Comparison of ENCODE assay signal across 23 mouse cellular contexts in the genomic region with DNA sequence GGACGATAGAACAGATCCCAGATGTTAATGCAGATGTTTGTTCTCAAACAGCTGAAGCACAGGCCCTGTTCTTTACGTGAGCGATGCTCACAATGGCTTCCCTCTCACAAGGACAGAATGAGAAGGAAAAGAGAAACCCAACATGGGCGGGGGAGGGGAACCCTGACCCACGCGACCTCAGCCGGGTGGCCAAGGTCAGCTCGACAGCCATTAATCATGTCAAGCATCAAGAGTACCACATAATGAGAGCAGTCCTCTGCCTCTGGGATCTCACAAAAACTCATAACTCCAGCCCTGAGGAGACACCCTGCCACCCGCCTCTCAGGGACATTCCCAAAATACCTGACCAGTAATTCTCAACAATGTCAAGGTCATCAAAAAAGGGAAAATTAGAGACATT.
DNase-seq lines count a peak whose midpoint lies in the region; ATAC-seq lines count a peak whose summit lies in the region.
"Had no signal": no experiment of that assay in that cellular context is flagged by ENCODE, and none has a peak within 500 bp of the region (broad histone marks: within the 10 kb centered on the region; RNA-seq: fewer than 3 reads in every experiment).

No protein-coding gene starts in this region.

- 77% methylated on average over 9 of the region's 9 CpGs for WGBS in heart, embryonic 10.5 days
- 40% methylated on average over 9 of the region's 9 CpGs for WGBS in neural tube, embryonic 15.5 days

- no peak overlapping the region for H3K4me3 ChIP-seq in heart, embryonic 10.5 days
- H3K4me3 ChIP-seq in neural tube, embryonic 15.5 days (replicated peaks): no peak overlapping the region
- H3K4me3 ChIP-seq: heart, embryonic 15.5 days; hindbrain, embryonic 12.5 days; left cerebral cortex, adult 2 months; stomach, embryonic 15.5 days had no signal

- no peak overlapping the region for H3K9ac ChIP-seq in neural tube, embryonic 15.5 days (replicated peaks)
- H3K9ac ChIP-seq: heart, embryonic 15.5 days; hindbrain, embryonic 12.5 days; stomach, embryonic 15.5 days had no signal

- H3K9me3 ChIP-seq in heart, embryonic 10.5 days: no peaks in the 10 kb centered on the region
- no peaks in the 10 kb centered on the region for H3K9me3 ChIP-seq in neural tube, embryonic 15.5 days (replicated peaks)
- H3K9me3 ChIP-seq: heart, embryonic 15.5 days; hindbrain, embryonic 12.5 days; stomach, embryonic 15.5 days had no signal

- no peaks in the 10 kb centered on the region for H3K27me3 ChIP-seq in heart, embryonic 10.5 days (ENCODE audit: insufficient read depth, poor library complexity, severe bottlenecking)
- H3K27me3 ChIP-seq in neural tube, embryonic 15.5 days (replicated peaks): no peaks in the 10 kb centered on the region
- H3K27me3 ChIP-seq: heart, embryonic 15.5 days; hindbrain, embryonic 12.5 days; stomach, embryonic 15.5 days had no signal

- no peak overlapping the region for H3K27ac ChIP-seq in heart, embryonic 10.5 days
- H3K27ac ChIP-seq in neural tube, embryonic 15.5 days (replicated peaks): no peak overlapping the region
- H3K27ac ChIP-seq: heart, embryonic 15.5 days; hindbrain, embryonic 12.5 days; left cerebral cortex, adult 2 months; stomach, embryonic 15.5 days had no signal

- DNase-seq in heart, embryonic 10.5 days (ENCODE audit: low spot score): peak; percentile 55
- DNase-seq in heart, postnatal 25 days (ENCODE audit: low spot score): no peak
- DNase-seq in neural tube, embryonic 10.5 days (ENCODE audit: extremely low spot score, low spot score): peak; percentile 73
- DNase-seq in embryo, embryonic 11.5 days (ENCODE audit: low read depth, low spot score): peak; percentile 24
- peak; percentile 26 for DNase-seq in yolk sac, embryonic 10.5 days (ENCODE audit: low spot score)
- no peak for DNase-seq in layer of hippocampus, adult 9-11 months
- no peak for DNase-seq in heart, adult 8-10 months (ENCODE audit: low spot score)
- DNase-seq: cerebellum, adult 11 months; cerebellum, postnatal 36 days; heart, adult 18-20 months; kidney, postnatal 10 days; left cerebral cortex, postnatal 4 days; lung, adult 18-20 months; lung, postnatal 14 days; midbrain, embryonic 14.5 days; thymus, adult 2 months had no signal

- no peak for ATAC-seq in neural tube, embryonic 15.5 days (ENCODE audit: low FRiP score)

- no peak overlapping the region for H3K4me2 ChIP-seq in neural tube, embryonic 15.5 days
- H3K4me2 ChIP-seq: heart, embryonic 15.5 days; hindbrain, embryonic 12.5 days; liver, embryonic 11.5 days; stomach, embryonic 15.5 days had no signal

- no peaks in the 10 kb centered on the region for H3K4me1 ChIP-seq in heart, embryonic 10.5 days
- H3K4me1 ChIP-seq in neural tube, embryonic 15.5 days: 0 out of 2 replicates have a peak, but pooled peaks cover 5% of the 10 kb centered on the region
- H3K4me1 ChIP-seq: heart, embryonic 15.5 days; stomach, embryonic 15.5 days had no signal

- H3K36me3 ChIP-seq in heart, embryonic 10.5 days: no peaks in the 10 kb centered on the region
- no peaks in the 10 kb centered on the region for H3K36me3 ChIP-seq in neural tube, embryonic 15.5 days
- H3K36me3 ChIP-seq: G1E; heart, embryonic 15.5 days; hindbrain, embryonic 12.5 days; stomach, embryonic 15.5 days had no signal

- intact Hi-C loops in heart, postnatal 25 days (cut with DNase I): no loop called here

Comparison
In these comparisons a context has a peak if more than half of its experiments do, and no peak if none do; other contexts are left out.
1. DNase-seq: peak in heart, embryonic 10.5 days (single experiment), neural tube, embryonic 10.5 days (single experiment), embryo, embryonic 11.5 days (single experiment) and yolk sac, embryonic 10.5 days (single experiment); none in heart, postnatal 25 days (single experiment), layer of hippocampus, adult 9-11 months (single experiment) and heart, adult 8-10 months (single experiment).